Mouse (Mus musculus) neural tube, embryonic 13.5 days (tissue): ENCODE data around the gene Slc10a1. TPM values are rescaled to one million over a fixed set of nuclear protein-coding genes. Genes with fewer than 3 reads are reported as not detected.

Experiments
- ATAC-seq: fragments of 200-750 bp; cut with Nextera tagmentation; 2 replicates; pipeline ENCODE4 v1.8.0; 2017; ENCODE audit warnings: low read depth, mild to moderate bottlenecking, moderate TSS enrichment, moderate library complexity
- H3K27ac ChIP-seq: fragments of 300-500 bp; sonication (generic); replicated peaks from 2 replicates; pipeline ENCODE4 v1.5.1; 2015; ENCODE audit warnings: moderate library complexity, mild to moderate bottlenecking, inconsistent platforms
- H3K27me3 ChIP-seq: fragments of 300-500 bp; sonication (generic); 2 replicates; pipeline ENCODE4 v1.6.1; 2015; ENCODE audit warnings: mild to moderate bottlenecking, inconsistent platforms
- H3K36me3 ChIP-seq: fragments of 300-500 bp; sonication (generic); 2 replicates; pipeline ENCODE4 v1.6.1; 2015; ENCODE audit warnings: mild to moderate bottlenecking, inconsistent platforms
- H3K4me1 ChIP-seq: fragments of 300-500 bp; sonication (generic); replicated peaks from 2 replicates; pipeline ENCODE4 v1.6.1; 2015; ENCODE audit warnings: inconsistent platforms
- H3K4me2 ChIP-seq: fragments of 300-500 bp; sonication (generic); 2 replicates; pipeline ENCODE4 v1.6.1; 2015; ENCODE audit warnings: inconsistent platforms, mild to moderate bottlenecking, moderate library complexity
- H3K4me3 ChIP-seq: fragments of 300-500 bp; sonication (generic); 2 replicates; pipeline ENCODE4 v1.5.1; 2015; ENCODE audit warnings: mild to moderate bottlenecking, inconsistent platforms
- H3K9ac ChIP-seq: fragments of 300-500 bp; sonication (generic); 2 replicates; pipeline ENCODE4 v1.6.1; 2015; ENCODE audit warnings: moderate library complexity, mild to moderate bottlenecking, inconsistent platforms
- H3K9me3 ChIP-seq: fragments of 300-500 bp; sonication (generic); 2 replicates; pipeline ENCODE4 v1.6.1; 2016; ENCODE audit warnings: inconsistent platforms
- WGBS: fragments of 180-500 bp; shearing (Covaris S2); methylation state at CpG from one replicate; pipeline ENCODE4 v1.1.7; 2015; 5-methylcytosine and 5-hydroxymethylcytosine counted together
- polyA plus RNA-seq: library from polyadenylated mRNA; unstranded; fragments of >200 nt; fragmentation: Nextera tagmentation; extraction: Ambion mirVana; gene quantifications from 2 replicates; pipeline ENCODE4 v1.2.1, GENCODE M21; 2015

The Slc10a1 gene
- polyA plus RNA-seq, 1 experiment from 2014 or later: 0.18 TPM

GRCm38 (mm10) chr12:80939165-80939564 lies 29.3 kb downstream of the Slc10a1 start:
- no peak overlapping the region for H3K27ac ChIP-seq
- no peak for ATAC-seq
- H3K9me3 ChIP-seq: no peaks in the 10 kb centered on the region
- H3K4me1 ChIP-seq: no peaks in the 10 kb centered on the region
- no peaks in the 10 kb centered on the region for H3K27me3 ChIP-seq
- H3K4me2 ChIP-seq: no peak overlapping the region
- H3K4me3 ChIP-seq: no peak overlapping the region
- no peak overlapping the region for H3K9ac ChIP-seq
- WGBS: 80% methylated on average over 4 of the region's 4 CpGs
- no peaks in the 10 kb centered on the region for H3K36me3 ChIP-seq

- no peaks in the 10 kb centered on the region for H3K36me3 ChIP-seq
- H3K27me3 ChIP-seq: no peaks in the 10 kb centered on the region
- WGBS: 71% methylated on average over 5 of the region's 5 CpGs
- no peak overlapping the region for H3K27ac ChIP-seq
- H3K4me1 ChIP-seq: no peaks in the 10 kb centered on the region
- H3K4me3 ChIP-seq: no peak overlapping the region
- no peak overlapping the region for H3K9ac ChIP-seq
- H3K4me2 ChIP-seq: no peak overlapping the region
- ATAC-seq: no peak
- H3K9me3 ChIP-seq: no peaks in the 10 kb centered on the region
Observed at GRCm38 (mm10) chr12:80938642-80939041, 29.9 kb downstream of the Slc10a1 start.

DNA sequence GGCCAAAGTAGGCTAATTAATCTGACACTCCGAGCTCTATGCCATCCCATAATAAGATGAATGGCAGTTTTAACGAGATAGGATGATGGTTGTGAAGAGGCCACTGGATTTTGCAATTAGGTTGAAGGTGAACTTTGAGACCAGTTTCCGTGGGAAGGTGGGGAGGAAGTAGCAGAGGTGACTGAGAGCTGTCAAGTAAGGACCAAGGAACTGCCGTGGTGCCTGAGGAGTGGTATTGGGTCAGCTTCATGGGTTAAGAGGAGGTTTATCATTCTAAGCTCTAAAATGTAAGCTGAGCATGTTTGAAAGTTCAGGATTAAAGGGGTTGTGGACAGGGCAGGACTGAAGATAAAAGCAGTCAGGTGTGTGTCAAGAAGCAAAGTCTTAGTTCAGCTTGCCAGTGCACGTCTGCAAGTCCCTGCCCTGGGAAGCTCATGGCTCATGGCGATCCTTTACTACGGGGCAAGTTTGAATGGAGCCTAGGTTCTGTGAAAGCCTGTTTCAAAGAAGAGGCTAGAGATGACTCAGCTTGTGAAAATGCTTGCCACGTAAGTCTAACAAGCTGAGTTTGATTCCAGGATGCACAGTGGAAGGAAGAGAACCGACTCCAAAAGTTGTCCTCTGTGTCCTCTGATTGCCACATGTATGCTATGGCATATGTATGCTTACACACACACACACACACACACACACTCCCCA lies 31.0 kb downstream of the Slc10a1 start:
- WGBS: 81% methylated on average over 9 of the region's 9 CpGs
- Histone ChIP-seq H3K36me3 (no peaks in the 10 kb centered on the region), H3K9me3 (no peaks in the 10 kb centered on the region), H3K27me3 (no peaks in the 10 kb centered on the region), H3K27ac (no peak overlapping the region), H3K4me1 (no peaks in the 10 kb centered on the region), H3K4me3 (no peak overlapping the region), H3K4me2 (no peak overlapping the region), H3K9ac (no peak overlapping the region)
- ATAC-seq: no peak

DNA sequence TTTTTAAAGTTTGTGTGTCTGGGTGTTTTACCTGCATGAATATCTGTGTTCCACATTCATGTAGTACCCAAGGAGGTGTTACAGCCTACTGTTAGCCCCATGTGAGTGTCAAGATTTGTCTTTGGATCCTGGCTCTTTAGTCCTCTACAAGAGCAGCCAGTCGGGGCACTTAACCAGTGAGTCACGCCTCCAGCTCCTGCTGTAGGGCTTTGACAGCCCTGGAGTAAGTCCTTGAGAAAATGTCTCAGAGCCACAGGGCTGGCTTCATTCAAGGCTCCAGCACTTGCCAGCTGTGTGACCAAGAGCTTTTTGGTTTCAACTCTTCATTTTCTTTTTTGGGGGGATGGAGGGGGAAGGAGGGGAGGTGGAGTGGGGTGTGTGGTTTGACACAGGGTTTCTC lies 31.8 kb downstream of the Slc10a1 start:
- 75% methylated on average over 2 of the region's 2 CpGs for WGBS
- no peak overlapping the region for H3K4me2 ChIP-seq
- H3K4me3 ChIP-seq: no peak overlapping the region
- no peak overlapping the region for H3K9ac ChIP-seq
- no peaks in the 10 kb centered on the region for H3K27me3 ChIP-seq
- H3K9me3 ChIP-seq: no peaks in the 10 kb centered on the region
- ATAC-seq: no peak
- no peaks in the 10 kb centered on the region for H3K36me3 ChIP-seq
- no peak overlapping the region for H3K27ac ChIP-seq
- no peaks in the 10 kb centered on the region for H3K4me1 ChIP-seq

GRCm38 (mm10) chr12:80932865-80933264 lies 35.6 kb downstream of the Slc10a1 start:
- ATAC-seq: no peak

DNA sequence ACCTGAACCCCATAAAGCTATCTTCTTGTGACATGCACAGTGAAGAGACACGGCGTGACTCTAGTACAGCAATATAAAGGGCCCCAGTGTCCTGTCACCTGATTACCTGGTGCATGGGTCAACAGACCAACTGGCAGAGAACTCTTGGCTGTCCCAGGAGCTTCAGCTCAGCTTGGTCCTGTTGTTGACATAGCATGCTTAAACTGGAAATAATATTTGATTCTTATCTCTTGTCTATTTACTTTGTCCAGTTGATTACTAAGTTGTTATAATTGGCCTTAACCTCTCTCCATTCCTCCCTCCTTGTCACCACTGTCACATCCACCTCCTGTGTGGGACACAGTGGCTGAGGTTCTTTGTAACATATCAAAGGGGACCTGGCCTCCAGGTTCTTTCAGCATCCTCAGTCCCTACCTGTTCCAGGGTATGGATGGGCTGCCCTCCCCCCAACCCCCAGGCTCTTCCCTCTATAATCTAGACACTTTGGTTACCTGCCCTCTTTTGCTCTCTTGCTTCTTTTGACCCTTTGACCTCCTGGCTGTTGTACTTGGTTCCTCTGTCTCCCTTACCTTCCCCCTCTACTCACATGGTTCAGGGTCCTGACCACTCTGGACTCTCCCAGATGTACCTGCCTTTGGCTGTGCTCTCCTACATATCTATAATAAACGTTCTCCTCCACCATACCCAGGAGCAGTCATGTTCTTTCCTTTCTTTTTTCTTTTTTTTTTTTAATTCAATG lies 36.9 kb downstream of the Slc10a1 start:
- H3K4me3 ChIP-seq: no peak overlapping the region
- no peak for ATAC-seq
- no peaks in the 10 kb centered on the region for H3K36me3 ChIP-seq
- no peaks in the 10 kb centered on the region for H3K4me1 ChIP-seq
- H3K27ac ChIP-seq: no peak overlapping the region
- no peaks in the 10 kb centered on the region for H3K9me3 ChIP-seq
- H3K4me2 ChIP-seq: no peak overlapping the region
- no peak overlapping the region for H3K9ac ChIP-seq
- no peaks in the 10 kb centered on the region for H3K27me3 ChIP-seq
- 91% methylated on average over 3 of the region's 3 CpGs for WGBS

More at GRCm38 (mm10) chr12:80932865-80933264, 35.6 kb downstream of the Slc10a1 start:
- Histone ChIP-seq H3K27me3 (no peaks in the 10 kb centered on the region), H3K4me1 (no peaks in the 10 kb centered on the region), H3K4me3 (no peak overlapping the region), H3K4me2 (no peak overlapping the region), H3K36me3 (no peaks in the 10 kb centered on the region), H3K9ac (no peak overlapping the region), H3K9me3 (no peaks in the 10 kb centered on the region), H3K27ac (no peak overlapping the region)
- 90% methylated on average over 1 of the region's 1 CpGs for WGBS

DNA sequence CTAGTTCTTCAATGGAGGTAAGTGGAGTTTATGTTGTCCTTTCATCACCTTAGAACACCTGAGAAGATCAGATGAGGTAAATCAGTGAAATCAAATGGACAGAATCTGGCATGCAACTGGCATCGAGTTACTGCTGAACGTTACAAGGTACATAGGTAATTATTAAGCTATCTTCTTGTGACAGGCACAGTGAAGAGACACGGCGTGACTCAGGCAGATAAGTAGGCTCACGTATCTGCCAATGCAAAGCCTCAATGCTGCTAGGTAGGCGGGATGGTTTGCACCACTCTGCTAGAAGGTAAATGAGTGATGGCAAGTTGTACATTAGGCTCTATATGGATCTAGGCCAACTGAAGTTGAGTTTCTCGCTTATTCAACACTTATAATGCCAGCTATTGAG lies 38.4 kb downstream of the Slc10a1 start:
- 87% methylated on average over 7 of the region's 7 CpGs for WGBS
- ATAC-seq: no peak
- H3K27ac ChIP-seq: no peak overlapping the region
- no peak overlapping the region for H3K4me3 ChIP-seq
- no peaks in the 10 kb centered on the region for H3K36me3 ChIP-seq
- no peaks in the 10 kb centered on the region for H3K4me1 ChIP-seq
- H3K9ac ChIP-seq: no peak overlapping the region
- no peak overlapping the region for H3K4me2 ChIP-seq
- H3K9me3 ChIP-seq: no peaks in the 10 kb centered on the region
- no peaks in the 10 kb centered on the region for H3K27me3 ChIP-seq

DNA sequence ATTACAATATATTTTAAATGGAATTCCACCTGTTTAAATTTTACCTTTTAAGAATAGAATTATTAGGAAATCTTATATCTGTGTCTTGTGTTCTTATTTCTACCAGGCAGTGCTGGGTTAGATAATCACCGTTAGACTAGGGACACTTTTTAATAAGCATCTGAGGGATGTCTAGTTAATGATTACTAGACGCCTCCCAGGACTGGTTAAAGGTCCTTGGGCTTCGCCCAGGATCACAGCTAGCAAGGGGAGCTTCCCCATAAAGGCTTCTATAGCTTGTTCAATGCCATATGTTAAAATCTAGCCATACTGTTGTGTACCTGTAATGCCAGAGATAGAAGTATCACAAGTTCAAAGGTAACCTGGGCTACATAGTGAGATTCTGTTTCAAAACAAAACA lies 39.6 kb downstream of the Slc10a1 start:
- Histone ChIP-seq H3K4me2 (no peak overlapping the region), H3K9me3 (no peaks in the 10 kb centered on the region), H3K27ac (no peak overlapping the region), H3K27me3 (no peaks in the 10 kb centered on the region), H3K4me3 (no peak overlapping the region), H3K4me1 (no peaks in the 10 kb centered on the region), H3K36me3 (no peaks in the 10 kb centered on the region), H3K9ac (no peak overlapping the region)
- 74% methylated on average over 3 of the region's 3 CpGs for WGBS
- ATAC-seq: no peak

DNA sequence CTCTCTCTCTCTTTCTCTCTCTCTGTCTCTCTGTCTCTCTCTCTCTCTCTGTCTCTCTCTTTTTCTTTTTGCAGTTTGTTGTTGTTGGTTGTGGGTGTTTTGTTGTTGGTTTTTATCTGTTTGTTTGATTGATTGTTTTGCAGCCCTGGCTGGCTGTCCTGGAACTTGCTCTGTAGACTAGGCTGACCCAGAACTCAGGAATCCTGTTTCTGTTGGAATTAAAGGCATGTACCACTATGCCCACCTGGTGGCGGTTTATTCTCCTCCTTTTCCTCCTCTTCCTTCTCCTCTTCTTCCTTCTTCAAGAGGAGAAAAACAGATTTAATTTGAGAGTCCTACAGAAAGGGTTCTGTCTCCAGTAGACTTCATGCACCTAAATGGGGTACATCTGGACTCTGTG lies 41.0 kb downstream of the Slc10a1 start:
- H3K4me1 ChIP-seq: 0 out of 2 replicates have a peak, but pooled peaks cover 4% of the 10 kb centered on the region
- H3K4me2 ChIP-seq: no peak overlapping the region
- no peaks in the 10 kb centered on the region for H3K27me3 ChIP-seq
- 41% methylated on average over 1 of the region's 1 CpGs for WGBS
- no peak overlapping the region for H3K9ac ChIP-seq
- ATAC-seq: no peak
- H3K36me3 ChIP-seq: no peaks in the 10 kb centered on the region
- no peak overlapping the region for H3K4me3 ChIP-seq
- H3K9me3 ChIP-seq: no peaks in the 10 kb centered on the region
- H3K27ac ChIP-seq: no peak overlapping the region

DNA sequence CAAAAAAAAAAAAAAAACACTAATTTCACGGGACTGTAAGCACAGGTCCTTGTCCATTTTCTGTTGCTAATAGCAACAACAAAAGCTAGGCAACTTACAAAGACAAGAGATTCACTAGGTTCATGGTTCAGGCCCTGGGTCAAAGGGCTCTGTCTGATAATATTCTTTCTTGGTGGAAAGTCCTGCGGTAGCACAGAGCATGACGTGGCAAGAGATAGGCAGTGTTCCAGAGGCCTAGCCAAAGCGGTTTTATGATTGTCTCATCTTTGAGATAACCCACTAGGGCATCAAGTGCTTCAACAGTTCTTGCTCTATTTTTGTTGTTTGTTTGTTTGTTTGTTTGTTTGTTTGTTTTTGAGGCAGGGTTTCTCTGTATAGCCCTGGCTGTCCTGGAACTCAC lies 42.0 kb downstream of the Slc10a1 start:
- Histone ChIP-seq H3K4me2 (no peak overlapping the region), H3K9ac (no peak overlapping the region), H3K4me3 (no peak overlapping the region), H3K9me3 (no peaks in the 10 kb centered on the region), H3K27ac (no peak overlapping the region), H3K27me3 (no peaks in the 10 kb centered on the region), H3K4me1 (0 out of 2 replicates have a peak, but pooled peaks cover 4% of the 10 kb centered on the region), H3K36me3 (no peaks in the 10 kb centered on the region)
- 84% methylated on average over 4 of the region's 4 CpGs for WGBS
- ATAC-seq: no peak

- Histone ChIP-seq H3K27me3 (no peaks in the 10 kb centered on the region), H3K4me1 (0 out of 2 replicates have a peak, but pooled peaks cover 4% of the 10 kb centered on the region), H3K9ac (no peak overlapping the region), H3K9me3 (no peaks in the 10 kb centered on the region), H3K4me3 (no peak overlapping the region), H3K36me3 (no peaks in the 10 kb centered on the region), H3K4me2 (no peak overlapping the region), H3K27ac (no peak overlapping the region)
- ATAC-seq: no peak
- WGBS: 50% methylated on average over 7 of the region's 7 CpGs
Observed at GRCm38 (mm10) chr12:80925919-80926318, 42.6 kb downstream of the Slc10a1 start.

- H3K9ac ChIP-seq: no peak overlapping the region
- no peaks in the 10 kb centered on the region for H3K9me3 ChIP-seq
- H3K36me3 ChIP-seq: no peaks in the 10 kb centered on the region
- no peak overlapping the region for H3K27ac ChIP-seq
- WGBS: 61% methylated on average over 3 of the region's 3 CpGs
- no peak overlapping the region for H3K4me2 ChIP-seq
- H3K27me3 ChIP-seq: no peaks in the 10 kb centered on the region
- no peak for ATAC-seq
- H3K4me3 ChIP-seq: no peak overlapping the region
- H3K4me1 ChIP-seq: 0 out of 2 replicates have a peak, but pooled peaks cover 4% of the 10 kb centered on the region
Observed at GRCm38 (mm10) chr12:80924205-80924604, 44.3 kb downstream of the Slc10a1 start.
